Mouse (Mus musculus): ENCODE results near the gene Epha1. TPM values are rescaled to one million over a fixed set of nuclear protein-coding genes. Genes with fewer than 3 reads are reported as not detected.

The Epha1 gene
- polyA plus RNA-seq, 1 experiment from 2014 or later, result 0.43 TPM

- Histone ChIP-seq H3K4me3 (ENCODE audit: low read depth, low read length) (no peak overlapping the region), H3K27ac (ENCODE audit: low read depth, low read length) (no peak overlapping the region), H3K36me3 (ENCODE audit: control insufficient read depth, insufficient read depth, low read length) (peaks cover 3% of the 10 kb centered on the region; the same call in 1 of the 2 replicates), H3K27me3 (ENCODE audit: control insufficient read depth, insufficient read depth, low read length) (no peaks in the 10 kb centered on the region), H3K9ac (ENCODE audit: low read depth, low read length) (no peak overlapping the region), H3K9me3 (ENCODE audit: control insufficient read depth, low read length) (no peaks in the 10 kb centered on the region), H3K4me1 (replicated peaks; ENCODE audit: control insufficient read depth, insufficient read depth, low read length) (no peaks in the 10 kb centered on the region), H3K4me2 (replicated peaks; ENCODE audit: low read depth, low read length) (no peak overlapping the region)
- ATAC-seq (ENCODE audit: low FRiP score) (no peak), DNase-seq (ENCODE audit: low spot score) (no peak)
- WGBS, result 81% methylated on average over 2 of the region's 2 CpGs
Measured at GRCm38 (mm10) chr6:42310427-42311053, 62.5 kb downstream of the Epha1 start.

GRCm38 (mm10) chr6:42309816-42310378, 63.2 kb downstream of the Epha1 start:
- no peak overlapping the region for H3K4me3 ChIP-seq (ENCODE audit: low read depth, low read length)
- H3K27ac ChIP-seq (ENCODE audit: low read depth, low read length), result no peak overlapping the region
- no peaks in the 10 kb centered on the region for H3K27me3 ChIP-seq (ENCODE audit: control insufficient read depth, insufficient read depth, low read length)
- no peaks in the 10 kb centered on the region for H3K9me3 ChIP-seq (ENCODE audit: control insufficient read depth, low read length)
- DNase-seq (ENCODE audit: low spot score) (no peak), ATAC-seq (ENCODE audit: low FRiP score) (no peak)
- H3K4me1 ChIP-seq (replicated peaks; ENCODE audit: control insufficient read depth, insufficient read depth, low read length), result no peaks in the 10 kb centered on the region
- WGBS, result 63% methylated on average over 8 of the region's 8 CpGs
- H3K4me2 ChIP-seq (replicated peaks; ENCODE audit: low read depth, low read length), result no peak overlapping the region
- H3K36me3 ChIP-seq (ENCODE audit: control insufficient read depth, insufficient read depth, low read length), result peaks cover 3% of the 10 kb centered on the region; the same call in 1 of the 2 replicates
- H3K9ac ChIP-seq (ENCODE audit: low read depth, low read length), result no peak overlapping the region

Other genes with a start within 250 kb of the Epha1 start
- gene Tas2r139, start 232.3 kb downstream of the Epha1 start, polyA plus RNA-seq (2014; fragmentation: Nextera tagmentation; extraction: Ambion mirVana), result not detected in 2 replicates
- not detected in 2 replicates for gene Tas2r144, start 157.9 kb downstream of the Epha1 start, polyA plus RNA-seq (2014; fragmentation: Nextera tagmentation; extraction: Ambion mirVana)
- 15.7 and 20.2 TPM in 2 replicates for gene Gstk1, start 127.3 kb downstream of the Epha1 start, polyA plus RNA-seq (2014; fragmentation: Nextera tagmentation; extraction: Ambion mirVana)
- 0.63 and 0.86 TPM in 2 replicates for gene Tmem139, start 111.3 kb downstream of the Epha1 start, polyA plus RNA-seq (2014; fragmentation: Nextera tagmentation; extraction: Ambion mirVana)
- gene Casp2, start 108.3 kb downstream of the Epha1 start, polyA plus RNA-seq (2014; fragmentation: Nextera tagmentation; extraction: Ambion mirVana), result 59.7 and 67.8 TPM in 2 replicates
- 1.4 and 1.5 TPM in 2 replicates for gene Clcn1, start 86.6 kb downstream of the Epha1 start, polyA plus RNA-seq (2014; fragmentation: Nextera tagmentation; extraction: Ambion mirVana)
- 2.6 and 3.1 TPM in 2 replicates for gene Fam131b, start 48.6 kb downstream of the Epha1 start, polyA plus RNA-seq (2014; fragmentation: Nextera tagmentation; extraction: Ambion mirVana)
- gene Zyx, start 23.6 kb downstream of the Epha1 start, polyA plus RNA-seq (2014; fragmentation: Nextera tagmentation; extraction: Ambion mirVana), result 57.5 and 60.1 TPM in 2 replicates
- gene Tas2r143, start 27.0 kb upstream of the Epha1 start, polyA plus RNA-seq (2014; fragmentation: Nextera tagmentation; extraction: Ambion mirVana), result not detected in 2 replicates
- gene Tas2r135, start 32.2 kb upstream of the Epha1 start, polyA plus RNA-seq (2014; fragmentation: Nextera tagmentation; extraction: Ambion mirVana), result 0.15 TPM in 1 of 2 replicates, not detected in the other
- not detected in 2 replicates for gene Tas2r126, start 61.3 kb upstream of the Epha1 start, polyA plus RNA-seq (2014; fragmentation: Nextera tagmentation; extraction: Ambion mirVana)
- gene Olfr458, start 91.9 kb upstream of the Epha1 start, polyA plus RNA-seq (2014; fragmentation: Nextera tagmentation; extraction: Ambion mirVana), result not detected in 2 replicates
- not detected in 2 replicates for gene Olfr457, start 103.1 kb upstream of the Epha1 start, polyA plus RNA-seq (2014; fragmentation: Nextera tagmentation; extraction: Ambion mirVana)
- not detected in 2 replicates for gene Olfr456, start 113.9 kb upstream of the Epha1 start, polyA plus RNA-seq (2014; fragmentation: Nextera tagmentation; extraction: Ambion mirVana)
- gene Olfr455, start 174.3 kb upstream of the Epha1 start, polyA plus RNA-seq (2014; fragmentation: Nextera tagmentation; extraction: Ambion mirVana), result not detected in 2 replicates
- gene Tcaf3, start 224.4 kb upstream of the Epha1 start, polyA plus RNA-seq (2014; fragmentation: Nextera tagmentation; extraction: Ambion mirVana), result not detected in 2 replicates